Mouse (Mus musculus) ES-E14 (cell line): ENCODE data around the gene Sgms1. TPM values are rescaled to one million over a fixed set of nuclear protein-coding genes. Genes with fewer than 3 reads are reported as not detected.

ENCODE experiments used
- DNase-seq: peaks from one replicate; pipeline ENCODE4 v3.0.0-alpha.2; 2013; ENCODE audit warnings: low read depth, low spot score
- H3K27ac ChIP-seq: 2 replicates; pipeline ENCODE4 v1.5.1; 2012; ENCODE audit warnings: low read depth, mild to moderate bottlenecking, low read length, moderate library complexity, mixed read lengths; ENCODE audit not compliant: poor library complexity, insufficient read depth, severe bottlenecking
- H3K36me3 ChIP-seq: 2 replicates; pipeline ENCODE4 v1.6.1; 2012; ENCODE audit warnings: mild to moderate bottlenecking, low read length, moderate library complexity, mixed read lengths; ENCODE audit not compliant: control insufficient read depth, poor library complexity, insufficient read depth, severe bottlenecking
- H3K4me1 ChIP-seq, 2 experiments: fragments of 150-350 bp in 1 of 2; sonication (generic) in 1 of 2; 2 replicates each; pipeline ENCODE4 v1.6.1; 2012; ENCODE audit warnings: low read length in 2 of 2, mild to moderate bottlenecking in 1 of 2, mixed read lengths in 1 of 2; ENCODE audit not compliant: control insufficient read depth in 2 of 2, insufficient read depth in 2 of 2, poor library complexity in 1 of 2
- H3K4me3 ChIP-seq, 2 experiments: fragments of 150-350 bp in 1 of 2; sonication (generic) in 1 of 2; 2 replicates each; pipeline ENCODE4 v1.5.1; 2012; ENCODE audit warnings: low read length in 2 of 2, low read depth in 1 of 2, mild to moderate bottlenecking in 1 of 2, mixed read lengths in 1 of 2; ENCODE audit not compliant: insufficient read depth in 1 of 2, poor library complexity in 1 of 2, severe bottlenecking in 1 of 2
- H3K9ac ChIP-seq: 2 replicates; pipeline ENCODE4 v1.6.1; 2012; ENCODE audit warnings: low read depth, mild to moderate bottlenecking, low read length, mixed read lengths; ENCODE audit not compliant: poor library complexity, insufficient read depth, severe bottlenecking
- H3K9me3 ChIP-seq: fragments of 150-350 bp; sonication (generic); 2 replicates; pipeline ENCODE4 v1.6.1; 2012; ENCODE audit warnings: low read depth, mild to moderate bottlenecking, low read length; ENCODE audit not compliant: control insufficient read depth, insufficient read depth
- CHD2 ChIP-seq: IDR thresholded peaks from 2 replicates; pipeline ENCODE4 v1.6.1; 2014; ENCODE audit warnings: mild to moderate bottlenecking, low read depth, low read length, inconsistent platforms
- HCFC1 ChIP-seq: IDR thresholded peaks from 2 replicates; pipeline ENCODE4 v1.6.1; 2012; ENCODE audit warnings: low read length, inconsistent platforms, borderline replicate concordance; ENCODE audit not compliant: insufficient read depth
- MAFK ChIP-seq: IDR thresholded peaks from 2 replicates; pipeline ENCODE4 v1.6.1; 2014; ENCODE audit warnings: mild to moderate bottlenecking, low read depth, low read length, inconsistent platforms; ENCODE audit not compliant: insufficient read depth
- ZC3H11A ChIP-seq: IDR thresholded peaks from 2 replicates; pipeline ENCODE4 v1.6.1; 2012; ENCODE audit warnings: low read depth, mild to moderate bottlenecking, inconsistent platforms, low read length, borderline replicate concordance
- ZNF384 ChIP-seq: IDR thresholded peaks from 2 replicates; pipeline ENCODE4 v1.6.1; 2012; ENCODE audit warnings: low read depth, low read length, inconsistent platforms
- in situ Hi-C, 2 experiments: fragments of 600-800 bp; cut with MboI; formaldehyde crosslinking; loops; one replicate each; pipeline ENCODE4 v1.15.1; 2025; ENCODE audit warnings: low sequenced_read_pairs in 2 of 2, inconsistent platforms in 1 of 2; ENCODE audit not compliant: unreplicated experiment in 2 of 2
- total RNA-seq: library from RNA; depleted of rRNA; stranded (reverse); fragments of 300-350 nt; gene quantifications from 2 replicates; pipeline ENCODE4 v1.2.3, GENCODE M21; 2012

The Sgms1 gene
- total RNA-seq, 1 experiment: 42.5 TPM

GRCm38 (mm10) chr19:32365111-32365510 lies 24.4 kb downstream of the Sgms1 start:
- Histone ChIP-seq H3K36me3 (no peaks in the 10 kb centered on the region), H3K9ac (no peak overlapping the region), H3K27ac (no peak overlapping the region), H3K4me1 (no peaks in the 10 kb centered on the region), H3K4me3 (no peak overlapping the region), H3K9me3 (no peaks in the 10 kb centered on the region)
- no peak for DNase-seq
- TF ChIP-seq HCFC1 (no peak), MAFK (no peak), ZNF384 (no peak), CHD2 (no peak), ZC3H11A (no peak)
- in situ Hi-C loops: no loop called here

- no peak for DNase-seq
These were observed 25.9 kb downstream of the Sgms1 start for GRCm38 (mm10) chr19:32363587-32363986.

GRCm38 (mm10) chr19:32362520-32362919 lies 27.0 kb downstream of the Sgms1 start:
- Histone ChIP-seq H3K36me3 (no peaks in the 10 kb centered on the region), H3K9ac (no peak overlapping the region), H3K4me1 (peaks cover 0 to 3% of the 10 kb centered on the region in 2 experiments; a peak in 1 of 4 replicates), H3K9me3 (no peaks in the 10 kb centered on the region), H3K27ac (no peak overlapping the region), H3K4me3 (no peak overlapping the region)
- in situ Hi-C loops: no loop called here
- no peak for DNase-seq
- no peak for TF ChIP-seq HCFC1
- no peak for TF ChIP-seq CHD2
- no peak for TF ChIP-seq ZNF384
- no peak for TF ChIP-seq MAFK
- TF ChIP-seq ZC3H11A: no peak

More at GRCm38 (mm10) chr19:32363587-32363986, 25.9 kb downstream of the Sgms1 start:
- no peak overlapping the region for H3K27ac ChIP-seq
- H3K36me3 ChIP-seq: no peaks in the 10 kb centered on the region
- no peak for TF ChIP-seq MAFK
- TF ChIP-seq CHD2: no peak
- no peak for TF ChIP-seq ZNF384
- no peak for TF ChIP-seq ZC3H11A
- no peak for TF ChIP-seq HCFC1
- in situ Hi-C loops: no loop called here
- H3K9me3 ChIP-seq: no peaks in the 10 kb centered on the region
- no peak overlapping the region for H3K9ac ChIP-seq
- no peak overlapping the region for H3K4me3 ChIP-seq
- peaks cover 0 to 3% of the 10 kb centered on the region in 2 experiments; a peak in 1 of 4 replicates for H3K4me1 ChIP-seq

- no peak overlapping the region for H3K4me3 ChIP-seq
- H3K27ac ChIP-seq: no peak overlapping the region
- peaks cover 0 to 5% of the 10 kb centered on the region in 2 experiments; a peak in 1 of 4 replicates for H3K4me1 ChIP-seq
- H3K36me3 ChIP-seq: no peaks in the 10 kb centered on the region
- no peaks in the 10 kb centered on the region for H3K9me3 ChIP-seq
- DNase-seq: no peak
- no peak for TF ChIP-seq HCFC1
- no peak for TF ChIP-seq ZNF384
- no peak for TF ChIP-seq MAFK
- no peak for TF ChIP-seq ZC3H11A
- no peak for TF ChIP-seq CHD2
- H3K9ac ChIP-seq: no peak overlapping the region
- in situ Hi-C loops: no loop called here
These were observed 28.4 kb downstream of the Sgms1 start for GRCm38 (mm10) chr19:32360989-32361698.
